Mouse (Mus musculus) bone marrow, adult 2 months (tissue): Measurements from ENCODE around the gene Tunar. TPM values are rescaled to one million over a fixed set of nuclear protein-coding genes. Genes with fewer than 3 reads are reported as not detected.

Experiments used
- H3K27ac ChIP-seq: fragments of 200-500 bp; 2 replicates; pipeline ENCODE4 v1.5.1; 2012; ENCODE audit warnings: low read depth, mild to moderate bottlenecking, control low read depth, inconsistent platforms, low read length; ENCODE audit not compliant: control insufficient read depth, poor library complexity, insufficient read depth
- H3K4me1 ChIP-seq: fragments of 200-500 bp; 2 replicates; pipeline ENCODE4 v1.6.1; 2011; ENCODE audit warnings: low read length; ENCODE audit not compliant: control insufficient read depth, insufficient read depth
- H3K4me3 ChIP-seq: fragments of 200-500 bp; replicated peaks from 2 replicates; pipeline ENCODE3; 2011; ENCODE audit warnings: mild to moderate bottlenecking, low read depth, low read length, control low read depth; ENCODE audit not compliant: control insufficient read depth
- CTCF ChIP-seq: fragments of 200-500 bp; IDR thresholded peaks from 2 replicates; pipeline ENCODE4 v1.5.1; 2011; ENCODE audit warnings: low read length, control low read depth; ENCODE audit not compliant: control insufficient read depth, insufficient read depth
- POLR2A ChIP-seq: fragments of 200-500 bp; IDR thresholded peaks from 2 replicates; pipeline ENCODE4 v1.6.1; 2011; ENCODE audit warnings: low read depth, mild to moderate bottlenecking, control low read depth, low read length, borderline replicate concordance; ENCODE audit not compliant: control insufficient read depth
- WGBS: fragments of 180-500 bp; shearing (Covaris S2); methylation state at CpG from one replicate; pipeline ENCODE4 v1.1.7; 2018; 5-methylcytosine and 5-hydroxymethylcytosine counted together
- polyA plus RNA-seq: library from polyadenylated mRNA; stranded (reverse); fragments of >200 nt; gene quantifications from 2 replicates; pipeline ENCODE4 v1.2.4, GENCODE M21; 2011; ENCODE audit warnings: low replicate concordance; ENCODE audit not compliant: missing spikeins, insufficient read depth, insufficient read length

The Tunar gene
- not detected in 2 replicates for polyA plus RNA-seq

GRCm38 (mm10) chr12:105333570-105333969 lies at the start of gene Tunar:
Gene Tunar (plus strand): TSS chr12:105333870.
- Histone ChIP-seq H3K27ac (no peak within 1 kb of the TSS), H3K4me1 (no peaks in the 10 kb centered on the region), H3K4me3 (no peak within 1 kb of the TSS)
- TF ChIP-seq CTCF = no peak
- TF ChIP-seq POLR2A = no peak
- WGBS = 70% methylated on average over 2 of the region's 2 CpGs

GRCm38 (mm10) chr12:105312571-105313035 lies 21.1 kb upstream of the Tunar start:
- TF ChIP-seq POLR2A (no peak), CTCF (no peak)
- no peak overlapping the region for H3K27ac ChIP-seq
- 61% methylated on average over 5 of the region's 5 CpGs for WGBS
- H3K4me1 ChIP-seq = no peaks in the 10 kb centered on the region
- no peak overlapping the region for H3K4me3 ChIP-seq

GRCm38 (mm10) chr12:105314328-105314727 lies 19.3 kb upstream of the Tunar start:
- no peak overlapping the region for H3K4me3 ChIP-seq
- H3K4me1 ChIP-seq = no peaks in the 10 kb centered on the region
- TF ChIP-seq POLR2A = no peak
- TF ChIP-seq CTCF = no peak
- no peak overlapping the region for H3K27ac ChIP-seq
- 92% methylated on average over 1 of the region's 1 CpGs for WGBS

- H3K4me1 ChIP-seq = no peaks in the 10 kb centered on the region; the same call in 1 of the 2 replicates
- no peak overlapping the region for H3K4me3 ChIP-seq
- H3K27ac ChIP-seq = no peak overlapping the region
- WGBS = 31% methylated on average over 6 of the region's 6 CpGs
- TF ChIP-seq POLR2A = no peak
- no peak for TF ChIP-seq CTCF
Observed at GRCm38 (mm10) chr12:105322160-105322559, 11.5 kb upstream of the Tunar start.

GRCm38 (mm10) chr12:105327051-105327450 lies 6.6 kb upstream of the Tunar start:
- Histone ChIP-seq H3K4me1 (no peaks in the 10 kb centered on the region; the same call in 1 of the 2 replicates), H3K27ac (no peak overlapping the region), H3K4me3 (no peak overlapping the region)
- 52% methylated on average over 5 of the region's 5 CpGs for WGBS
- no peak for TF ChIP-seq POLR2A

- no peak overlapping the region for H3K4me3 ChIP-seq
- TF ChIP-seq POLR2A (no peak), CTCF (no peak)
- no peak overlapping the region for H3K27ac ChIP-seq
- H3K4me1 ChIP-seq = no peaks in the 10 kb centered on the region
- WGBS = 65% methylated on average over 11 of the region's 11 CpGs
Observed at GRCm38 (mm10) chr12:105328396-105328795, 5.3 kb upstream of the Tunar start.

GRCm38 (mm10) chr12:105336094-105336420 lies 2.4 kb downstream of the Tunar start:
- H3K4me3 ChIP-seq = no peak overlapping the region

GRCm38 (mm10) chr12:105336421-105337289 lies 3.0 kb downstream of the Tunar start:
- TF ChIP-seq POLR2A (no peak), CTCF (no peak)
- WGBS = 2% methylated on average over 77 of the region's 77 CpGs
- no peak overlapping the region for H3K4me3 ChIP-seq
- H3K4me1 ChIP-seq = no peaks in the 10 kb centered on the region
- H3K27ac ChIP-seq = no peak overlapping the region; the same call in 1 of the 2 replicates

More at GRCm38 (mm10) chr12:105336094-105336420, 2.4 kb downstream of the Tunar start:
- no peak for TF ChIP-seq CTCF
- TF ChIP-seq POLR2A = no peak
- Histone ChIP-seq H3K4me1 (no peaks in the 10 kb centered on the region), H3K27ac (no peak overlapping the region; the same call in 1 of the 2 replicates)
- 33% methylated on average over 8 of the region's 8 CpGs for WGBS

GRCm38 (mm10) chr12:105337290-105338005 lies 3.8 kb downstream of the Tunar start:
- 6% methylated on average over 31 of the region's 31 CpGs for WGBS
- no peak overlapping the region for H3K27ac ChIP-seq
- TF ChIP-seq POLR2A (no peak), CTCF (no peak)
- H3K4me3 ChIP-seq = no peak overlapping the region
- no peaks in the 10 kb centered on the region for H3K4me1 ChIP-seq
